Mouse (Mus musculus) 416B (cell line): ENCODE measurements at regions not wholly inside any gene's neighbourhood (a gene's known extent, or its start where the extent isn't known, plus 50 kb on each side); places are given as distances from the start of the nearest gene placed in this dataset.

ENCODE experiments used
- DNase-seq: peaks from one replicate; pipeline ENCODE4 v3.0.0; 2011; ENCODE audit warnings: low read depth

DNA sequence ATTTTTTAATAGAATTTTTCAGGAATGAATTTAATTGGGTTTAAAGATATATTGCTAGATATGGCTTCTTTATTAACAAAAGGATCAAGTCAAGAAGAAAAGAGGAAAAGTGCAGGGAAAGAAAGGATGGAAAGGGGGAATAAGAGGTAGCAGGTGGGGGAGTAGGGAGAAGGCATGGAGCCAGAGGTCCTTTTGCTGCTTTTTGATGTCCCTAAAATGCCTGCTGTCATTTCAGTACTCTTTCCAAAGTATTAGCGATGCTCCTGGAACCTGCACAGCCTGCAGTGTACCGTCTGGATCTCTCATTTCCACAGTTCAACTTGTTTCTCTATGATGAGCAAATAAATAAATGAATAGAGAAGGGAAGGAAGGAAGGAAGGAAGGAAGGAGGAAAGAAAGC, 240.4 kb upstream of the Hnrnpa3 start:
- DNase-seq: no peak

DNA sequence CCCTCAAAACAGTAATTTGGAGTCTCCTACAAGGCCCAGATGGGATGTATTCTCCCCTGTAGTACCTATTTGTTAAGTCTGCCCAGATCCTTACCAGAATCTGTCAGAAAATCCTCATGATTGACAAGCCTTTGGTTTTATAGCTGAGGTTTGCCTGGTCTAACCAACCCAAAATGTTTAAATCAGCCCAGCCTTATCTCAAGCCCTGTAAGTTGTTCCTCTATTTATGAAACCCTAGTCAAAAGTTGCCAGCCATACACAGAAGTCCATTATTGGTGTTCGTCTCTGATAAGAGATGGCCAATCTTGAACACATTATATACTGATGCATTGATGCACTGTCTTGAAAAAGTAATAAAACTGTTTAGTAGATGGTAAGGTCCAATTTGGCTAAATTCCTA, 239.9 kb upstream of the Hnrnpa3 start:
- DNase-seq: no peak

DNA sequence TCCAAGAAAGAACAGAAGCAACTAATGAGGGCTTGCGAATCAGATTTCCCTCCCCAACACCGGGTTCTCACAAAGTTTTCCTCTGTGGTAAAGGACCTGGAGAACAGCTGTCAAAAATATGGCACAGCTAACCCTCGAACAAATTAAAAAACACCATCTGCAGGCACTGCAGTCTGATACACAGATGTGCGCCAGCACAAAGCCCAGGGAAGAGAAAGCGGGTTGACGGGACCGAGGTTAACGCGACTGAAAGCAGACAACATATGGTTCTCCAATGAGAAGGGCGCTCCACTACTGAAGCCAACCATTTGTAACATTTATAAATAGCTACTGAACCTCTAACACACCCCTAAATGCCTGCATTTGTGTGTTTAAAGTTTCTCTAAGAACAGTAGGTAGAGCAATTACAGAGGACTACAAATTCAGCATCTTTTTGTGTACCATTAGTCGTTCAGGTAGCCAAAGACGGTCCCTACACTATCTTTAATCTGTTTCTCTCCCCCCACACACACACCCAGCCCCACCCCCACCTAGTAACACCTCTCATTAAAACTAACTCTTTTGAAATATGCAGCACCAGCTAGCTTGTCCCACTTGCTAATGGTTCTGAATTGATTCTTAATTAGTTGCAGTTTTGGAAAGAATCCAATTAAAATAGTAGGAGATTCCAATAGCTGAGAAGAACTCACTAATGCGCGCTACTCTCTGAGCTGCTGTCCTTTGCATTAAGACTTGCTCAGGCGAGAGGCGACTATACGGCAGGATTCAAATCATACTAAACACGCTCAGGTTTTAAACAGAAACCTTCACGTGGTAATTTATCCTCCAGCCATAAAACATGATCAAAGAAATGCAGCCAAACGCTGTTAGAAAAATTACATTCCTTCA, 236.0 kb upstream of the Hnrnpa3 start:
- DNase-seq: no peak

DNA sequence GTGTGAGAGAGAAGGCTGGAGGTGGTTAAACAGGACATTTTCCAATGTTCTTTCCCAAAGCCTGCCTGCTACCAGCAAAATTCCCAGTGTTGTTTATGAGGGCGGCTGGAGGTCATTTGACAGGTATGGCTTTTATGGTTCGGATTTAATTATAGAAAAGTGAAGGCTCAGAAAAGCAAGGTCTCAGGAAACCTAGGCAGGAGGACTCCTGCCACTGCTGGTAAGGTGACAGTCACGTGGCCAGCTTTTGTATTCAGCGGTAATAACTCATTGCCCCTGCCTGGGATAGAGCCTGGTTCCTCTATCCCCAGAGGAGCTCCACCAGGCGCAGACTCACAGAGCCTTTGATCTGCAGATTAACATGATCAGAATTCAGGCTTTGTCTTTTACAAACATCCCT, 235.2 kb upstream of the Hnrnpa3 start:
- DNase-seq: no peak

DNA sequence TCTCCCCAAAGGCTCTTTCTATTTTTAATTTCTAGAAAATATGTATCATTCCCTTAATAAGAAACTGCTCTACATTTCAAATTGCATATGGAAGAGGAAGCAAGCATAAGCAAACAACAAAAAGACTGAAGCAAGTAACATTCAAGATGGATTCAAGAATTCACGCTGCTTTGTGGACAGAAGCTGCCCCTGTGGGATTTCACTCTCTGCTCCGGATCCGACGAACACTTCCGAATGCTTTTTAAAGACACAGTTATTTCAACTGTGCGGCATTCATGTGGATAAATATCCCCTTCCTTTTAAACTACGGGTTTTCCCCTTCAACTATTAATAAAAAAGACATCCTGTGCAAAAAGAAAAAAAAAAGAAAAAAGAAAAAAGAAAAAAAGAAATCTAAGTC, 234.7 kb upstream of the Hnrnpa3 start:
- DNase-seq: no peak

DNA sequence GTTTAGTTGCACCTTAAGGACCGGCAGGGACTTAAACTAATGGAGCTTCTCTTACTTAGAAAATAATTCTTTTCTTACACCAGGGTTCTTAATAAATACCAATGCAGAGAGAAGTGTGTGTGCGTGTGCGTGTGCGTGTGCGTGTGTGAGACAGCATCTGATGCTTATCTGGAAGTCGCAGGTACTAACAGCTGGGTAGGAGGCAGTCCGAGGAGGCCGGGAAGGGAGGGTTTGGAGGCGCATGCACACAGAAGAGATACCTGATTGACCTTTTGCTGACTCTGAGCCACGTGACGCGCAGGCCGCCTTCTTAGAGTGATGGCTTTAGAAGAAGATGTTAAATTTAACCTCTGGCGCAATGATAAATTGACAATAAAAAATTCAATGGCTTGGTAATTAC, 234.2 kb upstream of the Hnrnpa3 start:
- no peak for DNase-seq

DNA sequence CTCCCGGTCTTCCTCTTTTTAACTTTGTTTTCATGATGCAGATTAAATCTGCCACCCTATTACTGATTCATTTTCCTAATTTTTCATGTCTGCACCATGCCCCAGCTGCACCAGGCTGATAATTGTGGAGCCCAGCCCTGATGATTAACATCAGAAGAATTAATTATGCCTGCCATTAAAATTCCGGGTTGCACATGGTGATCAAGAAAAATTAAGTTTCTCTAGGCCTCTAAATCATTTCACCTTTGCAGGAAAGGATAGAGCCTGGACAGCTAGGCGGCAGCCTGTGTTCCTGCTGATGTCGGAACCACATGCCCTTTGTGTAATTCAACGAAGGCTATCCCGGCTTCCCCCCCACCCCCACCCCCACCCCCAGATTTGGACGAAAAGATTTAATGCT, 233.7 kb upstream of the Hnrnpa3 start:
- DNase-seq: no peak

DNA sequence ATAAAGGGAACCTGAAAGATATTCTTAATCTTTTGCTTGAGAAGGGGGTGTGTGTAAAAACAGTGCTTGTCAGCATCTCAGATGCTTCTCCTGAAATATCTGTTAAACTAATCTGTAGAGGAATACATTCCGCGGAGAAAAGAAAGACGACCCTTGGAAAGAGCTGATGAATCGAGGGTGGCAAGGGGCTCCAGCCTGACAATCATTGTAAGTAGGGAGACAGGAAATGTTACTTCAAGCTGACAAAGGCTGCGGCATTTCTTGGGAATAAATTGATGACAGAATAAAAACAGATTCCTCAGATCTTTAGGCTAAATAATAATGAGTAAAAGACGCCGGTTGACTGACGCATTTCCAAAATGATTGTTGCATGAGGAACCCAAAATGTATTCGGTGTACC, 233.3 kb upstream of the Hnrnpa3 start:
- no peak for DNase-seq

DNA sequence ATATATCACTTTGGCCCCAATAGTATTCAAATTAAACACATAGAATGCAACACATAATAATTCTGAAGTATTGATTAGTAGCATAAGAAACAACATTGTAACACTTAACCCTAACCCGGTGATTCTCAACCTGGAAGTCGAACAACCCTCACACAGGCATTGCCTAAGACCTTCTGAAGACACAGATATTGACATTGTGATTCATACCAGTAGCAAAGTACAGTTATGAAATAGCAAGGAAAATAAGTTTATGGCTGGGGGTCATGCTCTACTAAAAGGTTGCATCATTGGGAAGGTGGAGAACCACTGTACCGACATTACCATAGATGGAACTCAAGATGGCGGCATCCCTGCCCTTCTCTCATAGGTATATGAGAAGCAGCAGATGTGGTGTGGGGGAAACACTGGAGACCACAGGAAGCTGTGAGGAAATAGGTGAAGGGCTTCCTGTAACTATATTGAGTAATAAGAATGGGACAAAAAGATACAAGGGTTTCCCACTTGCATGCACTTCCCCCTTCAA, 231.1 kb upstream of the Hnrnpa3 start:
- peak; percentile 18 for DNase-seq

DNA sequence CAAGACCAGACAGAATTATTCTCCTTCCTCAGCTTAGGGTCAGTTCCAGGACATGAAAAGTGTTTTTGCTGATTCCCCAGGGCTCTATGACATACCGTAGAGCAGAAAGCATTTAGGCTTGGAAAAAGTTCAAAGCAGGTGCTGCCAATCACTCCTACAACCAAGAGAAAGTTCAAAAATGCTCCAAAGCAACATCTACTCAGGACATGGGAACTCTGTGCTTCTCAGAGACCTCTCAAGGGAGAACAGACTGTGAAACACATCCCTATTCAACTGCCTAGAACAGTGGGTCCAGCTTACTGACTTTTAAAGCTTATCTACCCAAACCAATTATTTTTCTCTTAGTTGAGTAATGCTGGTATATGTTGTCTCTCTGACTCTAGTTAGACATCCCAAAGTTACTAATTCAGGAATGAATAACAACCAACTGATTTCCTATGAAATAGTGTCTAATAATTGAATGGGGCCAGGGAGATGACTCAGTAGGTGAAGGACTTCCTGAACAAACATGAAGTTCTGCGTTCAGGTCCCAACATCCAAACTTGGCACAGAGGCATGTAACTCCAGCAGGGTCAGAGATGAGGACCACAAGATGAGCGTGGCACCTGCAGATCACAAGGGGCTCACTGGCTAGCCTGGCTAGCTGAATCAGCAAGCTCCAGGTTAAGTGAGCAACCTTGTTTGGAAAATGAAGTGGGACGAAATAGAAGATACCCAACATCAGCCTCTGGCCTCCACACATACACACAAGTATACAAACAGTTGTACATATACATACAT, 228.7 kb upstream of the Hnrnpa3 start:
- DNase-seq: no peak

DNA sequence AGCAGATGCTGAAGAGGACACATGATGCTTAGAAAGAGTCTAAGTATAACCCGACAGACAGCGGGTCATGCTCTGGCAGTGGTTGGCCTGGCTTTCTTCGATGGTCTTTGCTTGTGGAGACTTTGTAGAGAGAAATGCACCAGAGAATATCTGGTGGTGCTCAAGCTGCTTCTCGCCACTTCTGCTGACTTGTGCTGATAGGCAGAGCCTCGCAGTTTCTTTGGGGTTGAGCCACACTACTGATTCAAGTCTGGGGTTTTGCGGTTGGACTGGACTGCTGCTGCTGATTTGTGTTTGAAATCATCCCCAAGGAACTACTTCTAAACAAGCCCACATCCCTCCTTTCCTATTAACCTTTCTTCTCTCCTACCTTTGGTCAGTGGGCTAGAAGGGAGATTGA, 227.1 kb upstream of the Hnrnpa3 start:
- DNase-seq: no peak

DNA sequence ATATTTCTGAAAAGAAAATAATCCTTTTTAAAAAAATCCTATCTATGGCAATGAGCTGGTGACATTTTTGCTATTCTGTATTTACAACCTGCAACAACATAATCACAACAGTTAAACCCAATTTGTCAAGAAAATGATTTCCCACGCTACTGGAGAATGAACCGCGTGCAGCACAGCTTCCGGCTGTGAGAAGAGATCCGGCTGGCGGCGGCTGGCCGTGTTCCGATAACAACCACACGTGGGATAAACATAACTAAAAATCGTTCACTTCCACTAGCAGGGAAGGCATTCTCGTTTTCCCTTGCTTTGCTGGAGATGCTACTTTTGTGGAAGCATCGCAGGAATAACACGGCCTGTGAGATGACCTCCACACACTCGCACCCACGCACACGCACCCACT, 224.5 kb upstream of the Hnrnpa3 start:
- DNase-seq: no peak

DNA sequence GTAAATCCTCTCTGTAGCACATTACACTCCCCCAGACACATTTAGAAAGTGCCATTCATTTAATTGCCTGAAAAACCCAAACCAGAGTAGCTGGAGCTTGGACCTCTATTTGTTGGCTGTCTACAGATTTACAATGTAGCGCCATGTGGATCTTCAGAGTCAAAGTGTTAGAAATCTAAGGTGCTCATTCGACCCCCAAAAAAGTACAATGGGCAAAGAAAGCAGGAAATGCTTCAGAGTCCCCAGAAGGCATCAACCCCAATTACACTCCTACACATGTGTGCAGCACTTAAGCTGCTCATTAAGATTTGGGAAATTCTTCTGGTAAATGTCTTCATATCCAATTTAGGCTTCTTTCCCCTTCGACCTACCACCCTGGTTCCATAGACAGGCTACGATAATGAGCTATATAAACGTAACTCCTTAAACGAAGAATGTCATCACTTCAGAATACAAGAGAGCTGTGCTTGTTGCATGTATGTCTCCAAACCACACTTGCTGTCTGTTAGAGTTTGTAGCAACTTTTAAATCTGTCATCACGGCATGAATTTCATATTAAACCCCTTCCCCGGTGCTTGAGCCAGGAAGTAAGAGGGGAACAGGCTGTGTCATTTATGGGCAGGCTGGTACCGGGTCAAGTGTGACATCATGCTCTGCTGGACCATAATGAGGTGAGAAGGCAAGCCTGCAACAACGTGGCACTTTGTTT, 219.4 kb upstream of the Hnrnpa3 start:
- DNase-seq: no peak

DNA sequence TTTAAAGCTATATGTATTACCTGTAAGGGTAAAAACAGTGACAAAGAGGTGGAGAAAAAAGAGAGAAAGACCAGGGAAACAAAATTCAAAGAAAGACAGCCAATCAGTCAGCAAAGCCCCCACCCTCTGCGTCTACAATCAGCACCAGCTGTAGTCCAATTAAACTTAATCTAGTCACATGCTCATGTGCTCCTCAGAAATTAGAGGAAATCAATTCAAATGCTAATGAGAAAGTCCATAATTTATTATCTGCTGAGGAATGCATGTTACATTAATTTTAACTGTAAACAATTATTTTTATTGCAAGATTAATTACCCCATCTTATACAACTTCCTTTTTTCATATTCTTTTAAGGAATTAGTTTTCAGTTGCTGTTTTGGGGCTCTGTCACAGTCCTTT, 216.4 kb upstream of the Hnrnpa3 start:
- no peak for DNase-seq

DNA sequence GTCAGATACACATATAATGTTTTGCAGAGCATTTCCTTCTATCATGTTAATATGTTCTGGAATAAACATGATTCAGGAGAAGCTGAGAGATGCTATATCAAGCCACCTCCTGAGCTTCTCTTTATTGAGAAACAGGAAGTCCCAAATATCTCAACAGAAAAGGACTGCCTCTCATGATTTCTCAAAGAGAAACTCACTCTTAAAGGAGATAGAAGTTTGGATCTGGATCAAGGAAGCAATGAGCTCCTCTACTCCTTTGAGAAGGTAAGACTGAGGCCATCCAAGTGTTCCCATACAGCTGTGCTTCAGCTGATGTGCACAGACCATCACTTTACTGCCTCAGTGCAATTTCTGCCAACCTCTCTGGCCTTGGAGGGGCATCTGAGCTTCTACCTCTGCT, 213.9 kb upstream of the Hnrnpa3 start:
- no peak for DNase-seq

DNA sequence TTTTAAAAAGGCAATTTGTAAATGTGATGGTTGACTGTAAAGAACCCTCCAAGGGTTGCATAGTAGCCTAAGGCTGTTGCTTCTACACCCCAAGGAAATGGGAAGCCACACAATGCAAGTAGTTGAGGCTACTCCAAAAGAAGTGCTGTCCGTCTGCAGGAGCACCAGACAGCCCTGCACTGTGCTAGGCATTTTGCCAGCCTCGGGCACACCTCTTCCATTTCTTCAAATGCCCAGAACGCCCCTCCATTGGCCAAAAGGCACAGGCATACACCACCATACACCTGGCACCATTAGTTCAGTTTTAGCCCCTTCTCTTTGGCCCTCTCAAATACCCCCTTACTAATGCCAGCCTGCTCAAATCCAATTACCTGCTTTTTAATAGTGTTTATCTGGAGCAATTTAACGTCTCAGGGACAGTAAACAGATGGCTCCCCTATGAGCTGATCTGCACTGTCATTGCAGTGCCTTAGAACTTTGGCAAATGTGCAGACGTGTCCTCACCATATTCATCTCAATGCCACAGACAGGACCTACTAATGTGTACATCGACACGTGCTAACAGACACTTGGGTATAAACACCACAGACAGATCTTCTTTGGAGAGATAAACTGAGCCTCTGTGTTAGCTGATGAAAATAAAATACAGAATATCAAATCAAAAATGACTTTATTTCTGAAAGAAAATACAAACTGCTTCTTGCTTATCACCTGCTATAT, 211.9 kb upstream of the Hnrnpa3 start:
- no peak for DNase-seq

DNA sequence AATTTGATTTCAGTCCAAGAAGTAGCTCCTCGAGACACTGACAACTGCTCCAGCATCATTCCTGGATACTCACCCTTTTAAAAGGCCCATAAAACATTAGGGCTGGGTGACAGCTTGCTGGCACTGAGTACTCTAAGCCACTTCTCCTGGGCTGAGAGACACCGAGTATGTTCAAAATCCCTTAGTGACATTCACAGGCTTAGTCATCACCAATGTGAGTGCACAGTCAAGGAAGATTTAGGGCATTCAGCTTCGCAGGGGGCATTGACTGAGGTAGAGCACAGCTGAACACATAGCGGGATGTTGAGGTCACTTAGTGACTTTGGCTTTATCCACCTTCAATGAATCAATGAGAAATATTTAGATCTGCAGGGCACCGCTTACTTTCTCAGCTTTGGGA, 210.8 kb upstream of the Hnrnpa3 start:
- no peak for DNase-seq

DNA sequence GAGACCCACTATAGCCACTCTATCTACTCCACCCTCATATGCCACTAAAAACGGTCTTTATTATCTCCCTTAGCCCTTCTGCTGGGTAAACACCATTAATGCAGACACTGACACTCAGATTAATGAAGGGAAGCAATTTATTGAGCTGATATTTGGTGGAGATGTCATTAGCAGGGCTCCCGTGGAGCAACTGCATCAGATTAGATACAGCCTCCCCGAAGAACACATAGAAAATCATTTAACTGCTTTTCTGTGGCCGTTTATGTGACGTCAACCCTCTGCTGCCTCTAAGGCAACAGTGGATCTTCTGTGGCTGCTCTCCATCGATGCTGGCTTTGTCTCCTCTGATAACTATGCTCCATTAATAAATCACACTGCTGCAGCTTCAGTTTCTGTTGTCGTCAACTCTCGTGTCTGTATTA, 207.2 kb upstream of the Hnrnpa3 start:
- DNase-seq: no peak

DNA sequence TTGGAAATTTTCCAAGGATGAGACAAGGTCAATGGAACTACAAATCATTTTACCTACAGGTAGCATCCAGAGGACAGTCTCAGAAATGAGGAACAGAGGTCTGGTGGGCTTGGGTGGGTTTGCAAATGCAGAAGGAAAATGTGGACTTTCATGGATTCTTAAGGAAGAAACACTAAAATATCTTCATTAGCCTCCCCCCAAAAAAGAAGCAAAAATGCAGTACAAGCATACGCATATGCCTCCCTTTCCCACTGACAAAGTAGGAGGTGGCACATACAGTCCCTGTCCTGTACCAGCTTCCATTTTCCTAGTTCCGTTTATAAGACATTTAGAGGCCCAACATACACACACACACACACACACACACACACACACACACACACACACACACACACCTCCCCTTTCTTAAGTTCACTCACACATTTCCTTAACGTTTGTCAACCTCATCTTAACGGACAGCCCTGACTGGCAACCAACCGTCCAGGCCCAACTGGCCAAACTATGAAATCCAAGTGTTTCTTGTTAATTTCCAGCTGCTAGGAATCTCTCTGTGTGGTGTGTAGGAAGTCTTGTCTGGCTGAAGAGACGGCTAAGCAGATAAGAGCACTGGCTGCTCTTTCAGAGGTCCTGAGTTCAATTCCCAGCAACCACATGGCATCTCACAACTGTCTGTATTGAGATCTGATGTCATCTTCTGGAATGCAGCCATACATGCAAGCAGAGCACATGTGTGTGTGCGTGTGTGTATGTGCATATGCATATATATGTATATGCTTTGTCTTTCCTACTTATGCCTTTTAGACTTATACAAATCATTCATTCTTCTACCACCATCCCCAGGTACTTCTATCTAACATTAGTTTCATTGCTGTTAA, 206.6 kb upstream of the Hnrnpa3 start:
- DNase-seq: no peak

DNA sequence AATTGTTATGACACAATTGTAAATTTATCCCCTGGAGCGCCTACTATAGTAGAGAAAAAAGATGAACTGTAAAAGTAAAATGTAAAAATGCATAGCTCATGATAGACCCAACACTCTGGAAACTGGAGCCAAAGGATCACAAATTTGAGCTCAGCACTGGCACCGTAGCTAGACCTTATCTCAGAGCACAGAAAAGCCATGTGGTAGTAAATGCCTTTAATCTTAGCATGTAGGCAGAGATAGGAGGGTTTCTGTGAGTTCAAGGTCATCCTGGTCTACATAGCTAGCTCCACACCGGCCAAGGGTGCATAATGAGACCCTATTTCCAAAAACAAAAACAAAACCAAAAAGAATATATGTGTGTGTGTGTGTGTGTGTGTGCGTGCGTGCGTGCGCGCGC, 203.6 kb upstream of the Hnrnpa3 start:
- DNase-seq: no peak

DNA sequence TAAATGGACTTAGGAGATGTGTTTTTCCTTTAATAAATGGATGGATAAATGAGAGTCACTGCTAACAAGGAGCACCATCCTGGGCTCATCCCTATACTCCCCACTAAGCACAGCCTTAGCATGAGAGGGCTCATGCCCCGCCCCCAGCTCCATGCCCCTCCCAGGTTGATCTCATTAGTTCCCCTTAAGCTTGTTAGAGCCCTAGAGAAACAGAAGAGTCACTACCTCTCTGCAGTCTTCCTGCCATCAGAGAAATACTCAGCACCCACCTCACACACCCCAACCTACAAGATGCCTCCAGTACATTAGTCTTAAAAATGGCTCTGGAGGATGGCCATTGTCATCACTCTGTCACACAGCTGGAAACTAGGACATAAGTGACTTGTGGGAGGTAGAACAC, 202.8 kb upstream of the Hnrnpa3 start:
- DNase-seq: no peak
